Comparison of ENCODE assay signal across 8 mouse cellular contexts in genomic region chr11:69400083-69400850, GRCm38 (mm10). TPM values are rescaled to one million over a fixed set of nuclear protein-coding genes. Genes with fewer than 3 reads are reported as not detected.
DNase-seq lines count a peak whose midpoint lies in the region; ATAC-seq and TF ChIP-seq lines count a peak whose summit lies in the region.

No protein-coding gene starts in this region.

- TF ChIP-seq POLR2A in lung, adult 2 months (IDR thresholded peaks at IDR 0.05; ENCODE audit: borderline replicate concordance, extremely low read depth, low read depth, low read length) = no peak

- no peak overlapping the region for H3K27ac ChIP-seq in intestine, embryonic 15.5 days
- no peak overlapping the region for H3K27ac ChIP-seq in left cerebral cortex, adult 2 months

- no peaks in the 10 kb centered on the region for H3K27me3 ChIP-seq in intestine, embryonic 15.5 days (replicated peaks)

- intact Hi-C loops in left cerebral cortex, adult 2 months (cut with DNase I) = loop anchor here (2.0 kb wide), 1 partner anchor 115 kb away; no protein-coding TSS in a partner anchor

- no peak for ATAC-seq in intestine, embryonic 15.5 days

- WGBS in lung, adult 2 months = 84% methylated on average over 25 of the region's 25 CpGs
- WGBS in intestine, embryonic 15.5 days = 78% methylated on average over 25 of the region's 25 CpGs

- H3K9ac ChIP-seq in intestine, embryonic 15.5 days = peak overlapping the region; percentile 10; the same call in 1 of the 2 replicates

- H3K4me1 ChIP-seq in lung, adult 2 months (ENCODE audit: control insufficient read depth, insufficient read depth, low read length) = peaks cover 3% of the 10 kb centered on the region
- peaks cover 39% of the 10 kb centered on the region for H3K4me1 ChIP-seq in intestine, embryonic 15.5 days (replicated peaks)

- H3K36me3 ChIP-seq in intestine, embryonic 15.5 days = peaks cover 44% of the 10 kb centered on the region

- H3K9me3 ChIP-seq in intestine, embryonic 15.5 days = no peaks in the 10 kb centered on the region

- no peak overlapping the region for H3K4me3 ChIP-seq in lung, adult 2 months (replicated peaks; ENCODE audit: extremely low read depth, low read depth, low read length)
- H3K4me3 ChIP-seq in intestine, embryonic 15.5 days (replicated peaks) = no peak overlapping the region
- H3K4me3 ChIP-seq in left cerebral cortex, adult 2 months = no peak overlapping the region

- H3K4me2 ChIP-seq in intestine, embryonic 15.5 days (replicated peaks) = peak overlapping the region; percentile 34; the same call in 1 of the 2 replicates

- peak; percentile 27 for DNase-seq in embryo, embryonic 9.5 days (ENCODE audit: extremely low spot score)
- no peak for DNase-seq in embryo, embryonic 11 days
- peak; percentile 5 for DNase-seq in lung, adult 2 months
- no peak for DNase-seq in lung, postnatal 14 days
- DNase-seq in cerebellum, adult 8-10 months = peak; percentile 43
- DNase-seq in adrenal gland, adult 2 months = no peak
- DNase-seq in left cerebral cortex, adult 2 months (ENCODE audit: extremely low spot score in 1 of 2, low spot score in 2 of 2) = no peak

- no peak for TF ChIP-seq CTCF in lung, adult 2 months (IDR thresholded peaks at IDR 0.05; ENCODE audit: insufficient read depth, low read length)
- TF ChIP-seq CTCF in left cerebral cortex, adult 2 months (IDR thresholded peaks at IDR 0.05) = no peak

RNA-seq across cellular contexts. Expression of gene Tmem88, which starts 2.2 kb away (rescaled TPM):
- 37.8 and 63.1 TPM in 2 replicates for polyA plus RNA-seq in lung, adult 2 months (2012; rRNA removed)
- 30.7 and 32.1 TPM in 2 replicates for polyA plus RNA-seq in intestine, embryonic 15.5 days (2015; fragmentation: Nextera tagmentation; extraction: Ambion mirVana)
- total RNA-seq in adrenal gland, adult 2 months (2021) = 10 to 100 TPM; 10.8 to 16.0 TPM
- 86.3 and 94.7 TPM in 2 replicates for polyA plus RNA-seq in adrenal gland, adult 2 months (2012; rRNA removed)
- 1 to 10 TPM; 2.9 to 3.8 TPM for total RNA-seq in left cerebral cortex, adult 2 months (2021)

RNA-seq across cellular contexts. Expression of gene Cyb5d1, which starts 4.8 kb away (rescaled TPM):
- polyA plus RNA-seq in lung, adult 2 months (2012; rRNA removed) = 21.9 and 24.7 TPM in 2 replicates
- 22.7 and 24.8 TPM in 2 replicates for polyA plus RNA-seq in intestine, embryonic 15.5 days (2015; fragmentation: Nextera tagmentation; extraction: Ambion mirVana)
- total RNA-seq in adrenal gland, adult 2 months (2021) = 10 to 100 TPM; 44.2 to 59.7 TPM
- polyA plus RNA-seq in adrenal gland, adult 2 months (2012; rRNA removed) = 10.7 and 11.8 TPM in 2 replicates
- 10 to 100 TPM; 40.7 to 45.6 TPM for total RNA-seq in left cerebral cortex, adult 2 months (2021)

RNA-seq across cellular contexts. Expression of gene Naa38, which starts 5.0 kb away (rescaled TPM):
- 129 and 141 TPM in 2 replicates for polyA plus RNA-seq in lung, adult 2 months (2012; rRNA removed)
- 154 and 182 TPM in 2 replicates for polyA plus RNA-seq in intestine, embryonic 15.5 days (2015; fragmentation: Nextera tagmentation; extraction: Ambion mirVana)
- 100 to 1,000 TPM; 124 to 157 TPM for total RNA-seq in adrenal gland, adult 2 months (2021)
- 175 and 193 TPM in 2 replicates for polyA plus RNA-seq in adrenal gland, adult 2 months (2012; rRNA removed)
- 100 to 1,000 TPM in 1 of 2 experiments, 10 to 100 TPM in 1; 94.0 to 113 TPM for total RNA-seq in left cerebral cortex, adult 2 months (2021)

RNA-seq across cellular contexts. Expression of gene Kdm6b, which starts 13.2 kb away (rescaled TPM):
- 19.4 and 21.0 TPM in 2 replicates for polyA plus RNA-seq in lung, adult 2 months (2012; rRNA removed)
- polyA plus RNA-seq in intestine, embryonic 15.5 days (2015; fragmentation: Nextera tagmentation; extraction: Ambion mirVana) = 23.7 and 24.3 TPM in 2 replicates
- total RNA-seq in adrenal gland, adult 2 months (2021) = 10 to 100 TPM; 31.4 to 41.5 TPM
- 17.4 and 18.7 TPM in 2 replicates for polyA plus RNA-seq in adrenal gland, adult 2 months (2012; rRNA removed)
- total RNA-seq in left cerebral cortex, adult 2 months (2021) = 10 to 100 TPM; 31.1 to 45.3 TPM

RNA-seq across cellular contexts. Expression of gene Chd3, which starts 31.1 kb away (rescaled TPM):
- polyA plus RNA-seq in lung, adult 2 months (2012; rRNA removed) = 120 and 135 TPM in 2 replicates
- 39.9 and 44.1 TPM in 2 replicates for polyA plus RNA-seq in intestine, embryonic 15.5 days (2015; fragmentation: Nextera tagmentation; extraction: Ambion mirVana)
- total RNA-seq in adrenal gland, adult 2 months (2021) = 10 to 100 TPM; 71.0 to 92.8 TPM
- 83.4 and 107 TPM in 2 replicates for polyA plus RNA-seq in adrenal gland, adult 2 months (2012; rRNA removed)
- total RNA-seq in left cerebral cortex, adult 2 months (2021) = 100 to 1,000 TPM; 406 to 416 TPM

Comparison
In these comparisons a context has a peak if more than half of its experiments do, and no peak if none do; other contexts are left out.
1. DNase-seq: peak in embryo, embryonic 9.5 days (single experiment), lung, adult 2 months (single experiment) and cerebellum, adult 8-10 months (single experiment); none in embryo, embryonic 11 days (single experiment), lung, postnatal 14 days (single experiment), adrenal gland, adult 2 months (single experiment) and left cerebral cortex, adult 2 months (0 of 2).